Comparison of ENCODE assay signal across 18 mouse cellular contexts in the genomic region with DNA sequence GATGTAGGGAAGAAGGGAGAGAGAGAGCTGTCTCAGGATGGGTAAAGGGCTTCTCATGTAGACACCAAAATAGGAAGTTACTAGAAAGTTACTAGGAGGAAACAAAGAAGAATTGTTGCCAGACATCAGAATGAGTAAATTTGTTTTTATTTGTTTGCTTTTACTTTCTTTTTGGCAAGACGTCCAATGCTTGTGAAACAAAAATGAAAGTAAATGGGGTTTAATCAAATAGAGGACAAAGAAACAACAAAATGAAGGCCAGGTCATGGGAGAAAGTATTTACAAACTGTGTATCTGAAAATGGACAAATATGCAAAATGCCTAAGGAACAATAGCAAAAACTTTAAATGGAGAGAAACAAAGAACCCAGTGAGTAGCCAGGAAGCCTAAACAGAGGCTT. TPM values are rescaled to one million over a fixed set of nuclear protein-coding genes. Genes with fewer than 3 reads are reported as not detected.
DNase-seq lines count a peak whose midpoint lies in the region; ATAC-seq and TF ChIP-seq lines count a peak whose summit lies in the region.
"Had no signal": no experiment of that assay in that cellular context is flagged by ENCODE, and none has a peak within 500 bp of the region (broad histone marks: within the 10 kb centered on the region; RNA-seq: fewer than 3 reads in every experiment).

No protein-coding gene starts in this region.

- H3K4me1 ChIP-seq in embryonic facial prominence, embryonic 13.5 days, result peaks cover 5% of the 10 kb centered on the region; the same call in 1 of the 2 replicates
- H3K4me1 ChIP-seq in embryonic facial prominence, embryonic 10.5 days, result peaks cover 3% of the 10 kb centered on the region; the same call in 1 of the 2 replicates

- H3K9ac ChIP-seq in embryonic facial prominence, embryonic 13.5 days, result no peak overlapping the region
- H3K9ac ChIP-seq: forebrain, embryonic 12.5 days had no signal

- H3K9me3 ChIP-seq in embryonic facial prominence, embryonic 13.5 days, result no peaks in the 10 kb centered on the region
- no peaks in the 10 kb centered on the region for H3K9me3 ChIP-seq in embryonic facial prominence, embryonic 10.5 days
- H3K9me3 ChIP-seq: forebrain, embryonic 10.5 days; forebrain, embryonic 12.5 days; G1E had no signal

- no peaks in the 10 kb centered on the region for H3K36me3 ChIP-seq in embryonic facial prominence, embryonic 13.5 days
- no peaks in the 10 kb centered on the region for H3K36me3 ChIP-seq in embryonic facial prominence, embryonic 10.5 days (replicated peaks)
- H3K36me3 ChIP-seq in myocyte (ENCODE audit: control insufficient read depth, insufficient read depth), result no peaks in the 10 kb centered on the region
- H3K36me3 ChIP-seq: forebrain, embryonic 10.5 days; forebrain, embryonic 12.5 days; G1E had no signal

- 42% methylated on average over 1 of the region's 1 CpGs for whole genome bisulfite sequencing in embryonic facial prominence, embryonic 13.5 days
- WGBS in embryonic facial prominence, embryonic 10.5 days, result 59% methylated on average over 1 of the region's 1 CpGs

- H3ac ChIP-seq in myocyte (ENCODE audit: control insufficient read depth, insufficient read length), result no peak overlapping the region

- no peak for DNase-seq in embryonic facial prominence, embryonic 10.5 days (ENCODE audit: low spot score)
- DNase-seq in Muller cell, postnatal 12 days (ENCODE audit: inconsistent ontology term), result peak; percentile 56
- no peak for DNase-seq in spleen, adult 12 weeks (ENCODE audit: low spot score)
- DNase-seq: adrenal gland, adult 2 months; adrenal gland, postnatal 25 days; B cell, adult 2 months; cerebellum, adult 11 months; cerebellum, adult 18-20 months; cerebellum, adult 8-10 months; cerebellum, postnatal 25 days had no signal

- TF ChIP-seq POLR2A in myocyte (IDR thresholded peaks at IDR 0.05; ENCODE audit: insufficient read length, low read depth), result no peak

- H3K4me2 ChIP-seq in embryonic facial prominence, embryonic 13.5 days, result no peak overlapping the region
- H3K4me2 ChIP-seq in myocyte (ENCODE audit: low read depth), result peak overlapping the region; percentile 48
- H3K4me2 ChIP-seq: forebrain, embryonic 12.5 days had no signal

- peak overlapping the region; percentile 39; the same call in 1 of the 2 replicates for H3K27ac ChIP-seq in embryonic facial prominence, embryonic 13.5 days
- no peak overlapping the region for H3K27ac ChIP-seq in embryonic facial prominence, embryonic 10.5 days (replicated peaks)
- H3K27ac ChIP-seq: forebrain, embryonic 10.5 days; forebrain, embryonic 12.5 days had no signal

- H3K79me2 ChIP-seq in myocyte (ENCODE audit: control insufficient read depth, insufficient read depth), result no peaks in the 10 kb centered on the region

- H3K4me3 ChIP-seq in embryonic facial prominence, embryonic 13.5 days, result no peak overlapping the region
- H3K4me3 ChIP-seq in embryonic facial prominence, embryonic 10.5 days, result no peak overlapping the region
- no peak overlapping the region for H3K4me3 ChIP-seq in myocyte
- H3K4me3 ChIP-seq: erythroblast, embryonic 14.5 days; forebrain, embryonic 10.5 days; forebrain, embryonic 12.5 days had no signal

- H3K27me3 ChIP-seq in embryonic facial prominence, embryonic 13.5 days, result no peaks in the 10 kb centered on the region
- H3K27me3 ChIP-seq in embryonic facial prominence, embryonic 10.5 days (replicated peaks; ENCODE audit: low read depth, poor library complexity, severe bottlenecking), result no peaks in the 10 kb centered on the region
- no peaks in the 10 kb centered on the region for H3K27me3 ChIP-seq in myocyte (ENCODE audit: control insufficient read depth, insufficient read depth, insufficient read length)
- H3K27me3 ChIP-seq: CH12.LX; forebrain, embryonic 12.5 days had no signal

- ATAC-seq in embryonic facial prominence, embryonic 13.5 days (ENCODE audit: insufficient number of reproducible peaks, insufficient read depth, low FRiP score, low TSS enrichment, low read depth), result no peak
- ATAC-seq: CD4-positive, CD25-positive, alpha-beta regulatory T cell, adult 4 months had no signal

TF ChIP-seq in myocyte, 11 proteins besides CTCF, POLR2A, EP300 and RAD21:
- no peak for TF ChIP-seq E2F4 (IDR thresholded peaks at IDR 0.05; ENCODE audit: insufficient read depth)
- TF ChIP-seq REST (IDR thresholded peaks at IDR 0.05; ENCODE audit: insufficient read depth, insufficient read length), result no peak
- no peak for TF ChIP-seq MAX (IDR thresholded peaks at IDR 0.05; ENCODE audit: low read depth)
- TF ChIP-seq USF1 (IDR thresholded peaks at IDR 0.05; ENCODE audit: low read depth), result no peak

RNA-seq across cellular contexts. Expression of a gene that starts 11.6 kb away (rescaled TPM):
- polyA plus RNA-seq in embryonic facial prominence, embryonic 13.5 days (2015; fragmentation: Nextera tagmentation; extraction: Ambion mirVana), result 66.1 and 82.2 TPM in 2 replicates
- 1.7 and 4.7 TPM in 2 replicates for polyA plus RNA-seq in embryonic facial prominence, embryonic 10.5 days (2016; fragmentation: Nextera tagmentation; extraction: Ambion mirVana)
- 5.9 TPM for polyA plus RNA-seq in myocyte (2012; fragmentation: generic; extraction: Trizol)
- polyA plus RNA-seq: CD4-positive, CD25-positive, alpha-beta regulatory T cell, adult 4 months; erythroblast, embryonic 14.5 days; G1E had no signal

RNA-seq across cellular contexts. Expression of a gene that starts 37.0 kb away (rescaled TPM):
- polyA plus RNA-seq in embryonic facial prominence, embryonic 13.5 days (2015; fragmentation: Nextera tagmentation; extraction: Ambion mirVana), result 0.39 and 0.93 TPM in 2 replicates
- polyA plus RNA-seq in embryonic facial prominence, embryonic 10.5 days (2016; fragmentation: Nextera tagmentation; extraction: Ambion mirVana), result 0.11 TPM in 1 of 2 replicates, not detected in the other
- not detected for polyA plus RNA-seq in myocyte (2012; fragmentation: generic; extraction: Trizol)
- polyA plus RNA-seq: adrenal gland, adult 2 months; CD4-positive, CD25-positive, alpha-beta regulatory T cell, adult 4 months; erythroblast, embryonic 14.5 days; forebrain, embryonic 10.5 days; forebrain, embryonic 12.5 days; G1E had no signal
